Mouse (Mus musculus) lung, embryonic 14.5 days (tissue): ENCODE data around the gene Pla2g12a. TPM values are rescaled to one million over a fixed set of nuclear protein-coding genes. Genes with fewer than 3 reads are reported as not detected.

ENCODE experiments used
- ATAC-seq: fragments of 200-750 bp; cut with Nextera tagmentation; 2 replicates; pipeline ENCODE4 v1.8.0; 2017; ENCODE audit warnings: mild to moderate bottlenecking, moderate TSS enrichment, moderate library complexity; ENCODE audit not compliant: insufficient read depth
- DNase-seq: peaks from one replicate; pipeline ENCODE4 v3.0.0-alpha.2; 2015
- H3K27ac ChIP-seq: fragments of 300-500 bp; sonication (generic); 2 replicates; pipeline ENCODE4 v1.5.1; 2014; ENCODE audit warnings: low read depth, mild to moderate bottlenecking, moderate library complexity
- H3K27me3 ChIP-seq: fragments of 300-500 bp; sonication (generic); 2 replicates; pipeline ENCODE4 v1.6.1; 2014; ENCODE audit warnings: low read length, control low read depth; ENCODE audit not compliant: insufficient read depth
- H3K36me3 ChIP-seq: fragments of 300-500 bp; sonication (generic); 2 replicates; pipeline ENCODE4 v1.6.1; 2014; ENCODE audit warnings: control low read depth; ENCODE audit not compliant: insufficient read depth
- H3K4me1 ChIP-seq: fragments of 300-500 bp; sonication (generic); 2 replicates; pipeline ENCODE4 v1.6.1; 2014; ENCODE audit warnings: antibody characterized with exemption, control low read depth; ENCODE audit not compliant: insufficient read depth
- H3K4me2 ChIP-seq: fragments of 300-500 bp; sonication (generic); 2 replicates; pipeline ENCODE4 v1.6.1; 2014; ENCODE audit warnings: mild to moderate bottlenecking
- H3K4me3 ChIP-seq: fragments of 300-500 bp; sonication (generic); 2 replicates; pipeline ENCODE4 v1.5.1; 2014; ENCODE audit warnings: low read depth, low read length
- H3K9ac ChIP-seq: fragments of 300-500 bp; sonication (generic); 2 replicates; pipeline ENCODE4 v1.6.1; 2014
- H3K9me3 ChIP-seq: fragments of 300-500 bp; sonication (generic); 2 replicates; pipeline ENCODE4 v1.6.1; 2016; ENCODE audit warnings: low read depth, low read length, control low read depth
- CTCF ChIP-seq: IDR thresholded peaks from 2 replicates; pipeline ENCODE4 v1.5.1; 2016; ENCODE audit warnings: antibody characterized with exemption, low read depth
- WGBS: fragments of 180-500 bp; shearing (Covaris S2); extraction: QIAGEN DNeasy Blood & Tissue Kit; methylation state at CpG from one replicate; pipeline ENCODE4 v1.1.7; 2014; 5-methylcytosine and 5-hydroxymethylcytosine counted together
- polyA plus RNA-seq: library from polyadenylated mRNA; unstranded; fragments of >200 nt; fragmentation: Nextera tagmentation; extraction: Ambion mirVana; gene quantifications from 2 replicates; pipeline ENCODE4 v1.2.1, GENCODE M21; 2014

Pla2g12a gene
- polyA plus RNA-seq, 1 experiment from 2014 or later, result 36.4 TPM

GRCm38 (mm10) chr3:129939058-129939457 is 60.7 kb downstream of the Pla2g12a start:
- H3K4me1 ChIP-seq, result no peaks in the 10 kb centered on the region
- no peaks in the 10 kb centered on the region for H3K9me3 ChIP-seq
- no peak for TF ChIP-seq CTCF
- H3K27me3 ChIP-seq, result no peaks in the 10 kb centered on the region
- H3K36me3 ChIP-seq, result no peaks in the 10 kb centered on the region
- no peak overlapping the region for H3K4me3 ChIP-seq
- H3K27ac ChIP-seq, result no peak overlapping the region
- H3K4me2 ChIP-seq, result no peak overlapping the region
- H3K9ac ChIP-seq, result no peak overlapping the region
- ATAC-seq (no peak), DNase-seq (no peak)
- WGBS, result 64% methylated on average over 7 of the region's 7 CpGs

GRCm38 (mm10) chr3:129940780-129941179 is 62.4 kb downstream of the Pla2g12a start:
- H3K27me3 ChIP-seq, result no peaks in the 10 kb centered on the region
- no peaks in the 10 kb centered on the region for H3K9me3 ChIP-seq
- H3K36me3 ChIP-seq, result no peaks in the 10 kb centered on the region
- no peak for TF ChIP-seq CTCF
- no peak overlapping the region for H3K4me2 ChIP-seq
- DNase-seq (no peak), ATAC-seq (no peak)
- H3K27ac ChIP-seq, result no peak overlapping the region
- H3K4me3 ChIP-seq, result no peak overlapping the region
- no peak overlapping the region for H3K9ac ChIP-seq
- H3K4me1 ChIP-seq, result no peaks in the 10 kb centered on the region
- WGBS, result 98% methylated on average over 2 of the region's 2 CpGs

GRCm38 (mm10) chr3:129941291-129941690 is 62.9 kb downstream of the Pla2g12a start:
- DNase-seq (no peak), ATAC-seq (no peak)
- H3K9ac ChIP-seq, result no peak overlapping the region
- H3K27ac ChIP-seq, result no peak overlapping the region
- WGBS, result 90% methylated on average over 1 of the region's 1 CpGs
- no peak overlapping the region for H3K4me2 ChIP-seq
- H3K36me3 ChIP-seq, result no peaks in the 10 kb centered on the region
- no peak for TF ChIP-seq CTCF
- no peak overlapping the region for H3K4me3 ChIP-seq
- no peaks in the 10 kb centered on the region for H3K9me3 ChIP-seq
- H3K4me1 ChIP-seq, result no peaks in the 10 kb centered on the region
- no peaks in the 10 kb centered on the region for H3K27me3 ChIP-seq

GRCm38 (mm10) chr3:129943813-129944212 is 65.4 kb downstream of the Pla2g12a start:
- no peak overlapping the region for H3K9ac ChIP-seq
- ATAC-seq, result no peak
- no peaks in the 10 kb centered on the region for H3K9me3 ChIP-seq
- H3K4me3 ChIP-seq, result no peak overlapping the region
- no peaks in the 10 kb centered on the region for H3K36me3 ChIP-seq
- no peaks in the 10 kb centered on the region for H3K4me1 ChIP-seq
- TF ChIP-seq CTCF, result no peak
- WGBS, result 62% methylated on average over 4 of the region's 4 CpGs
- no peaks in the 10 kb centered on the region for H3K27me3 ChIP-seq
- H3K4me2 ChIP-seq, result no peak overlapping the region
- H3K27ac ChIP-seq, result no peak overlapping the region
- DNase-seq, result no peak

Other genes with a start within 250 kb of the Pla2g12a start
- 1.1 and 1.4 TPM in 2 replicates for gene Egf, start 123.3 kb upstream of the Pla2g12a start, polyA plus RNA-seq
- gene Lrit3, start 74.6 kb upstream of the Pla2g12a start, polyA plus RNA-seq, result 0.26 TPM in 1 of 2 replicates, not detected in the other
- 0.08 and 0.13 TPM in 2 replicates for gene Rrh, start 56.0 kb upstream of the Pla2g12a start, polyA plus RNA-seq
- gene Gar1, start 47.2 kb upstream of the Pla2g12a start, polyA plus RNA-seq, result 44.8 and 45.2 TPM in 2 replicates
- gene Cfi, start 42.7 kb upstream of the Pla2g12a start, polyA plus RNA-seq, result 25.7 and 26.4 TPM in 2 replicates
- gene Casp6, start 22.8 kb downstream of the Pla2g12a start, polyA plus RNA-seq, result 73.2 and 79.8 TPM in 2 replicates
- 2.3 and 2.9 TPM in 2 replicates for gene Mcub, start 91.6 kb downstream of the Pla2g12a start, polyA plus RNA-seq
- 38.6 and 46.3 TPM in 2 replicates for gene Sec24b, start 182.9 kb downstream of the Pla2g12a start, polyA plus RNA-seq